Mouse (Mus musculus) embryo, embryonic 11.5 days (tissue): ENCODE measurements at regions not wholly inside any gene's neighbourhood (a gene's known extent, or its start where the extent isn't known, plus 50 kb on each side); places are given as distances from the start of the nearest gene placed in this dataset.

ENCODE experiments used
- DNase-seq: peaks from one replicate; pipeline ENCODE4 v3.0.0-alpha.2; 2012; ENCODE audit warnings: low read depth, low spot score

DNA sequence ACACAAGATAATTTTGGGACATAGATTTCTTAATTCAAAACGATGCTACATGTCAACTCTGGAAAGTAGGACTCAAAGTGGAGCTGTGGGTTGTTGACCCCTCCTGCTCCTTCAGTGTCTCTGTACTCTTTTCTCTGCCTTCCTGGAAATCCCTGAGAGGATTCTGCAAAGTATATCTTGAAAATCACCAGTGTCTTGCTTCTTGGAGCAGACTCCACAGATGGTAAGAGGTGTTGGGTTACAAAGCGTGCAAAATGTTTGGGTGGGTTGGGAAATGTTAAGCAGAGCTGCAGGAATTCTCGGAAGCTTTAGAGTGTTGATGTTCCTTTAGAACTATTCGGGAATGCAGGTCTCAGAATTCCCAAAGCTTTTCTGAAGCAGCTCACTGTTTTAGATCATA is 61.5 kb upstream of the Abcb5 start:
- DNase-seq: peak; percentile 3

DNA sequence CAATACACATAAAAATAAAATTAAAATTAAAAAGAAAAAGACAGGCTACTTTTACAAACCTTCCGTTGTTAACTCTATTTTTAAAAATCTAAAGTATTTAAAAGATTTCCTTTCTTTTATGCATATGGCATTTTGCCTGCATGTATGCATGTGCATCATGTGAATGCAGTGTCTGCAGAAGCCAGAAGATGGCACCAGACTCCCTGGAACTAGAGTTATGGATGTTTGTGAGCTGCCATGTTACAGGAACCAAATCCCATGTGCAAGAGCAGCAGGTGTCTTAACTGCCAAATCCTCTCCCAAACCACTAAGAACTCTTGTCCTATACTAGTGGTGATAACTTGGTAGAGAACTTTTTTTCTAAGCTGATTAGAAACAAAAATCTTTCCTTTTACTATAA is 60.1 kb upstream of the Abcb5 start:
- DNase-seq: peak; percentile 32

DNA sequence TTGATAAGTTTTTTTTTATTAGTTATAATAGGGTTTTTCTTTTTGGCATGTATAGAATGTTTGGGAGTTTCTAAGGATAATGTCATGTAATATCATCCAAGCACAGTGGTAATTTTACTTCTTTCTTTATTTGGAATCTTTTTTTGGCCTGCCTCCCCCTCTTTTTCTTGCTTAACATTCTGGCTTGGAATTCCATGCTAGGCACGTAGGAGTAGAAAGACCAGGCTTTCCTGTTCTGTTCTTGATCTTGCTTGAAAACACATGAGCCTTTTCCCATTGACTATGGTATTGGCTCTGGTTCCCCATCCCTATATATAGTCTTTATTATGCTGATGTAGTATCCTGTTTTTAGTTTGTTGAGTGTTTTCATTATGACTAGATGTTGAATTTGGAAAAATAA is 57.8 kb upstream of the Abcb5 start:
- DNase-seq: no peak
